Mouse (Mus musculus) liver, adult 2 months (tissue): ENCODE data around the gene E130309D02Rik.

ENCODE experiments used
- CTCF ChIP-seq: fragments of 200-500 bp; IDR thresholded peaks from 2 replicates; pipeline ENCODE4 v1.5.1; 2011; ENCODE audit warnings: low read depth, low read length, control low read depth
- POLR2A ChIP-seq: fragments of 200-500 bp; IDR thresholded peaks from 2 replicates; pipeline ENCODE4 v1.6.1; 2011; ENCODE audit warnings: low read length, control low read depth; ENCODE audit not compliant: insufficient read depth; ENCODE audit errors: extremely low read depth

- TF ChIP-seq CTCF (no peak), POLR2A (no peak)
Measured at GRCm38 (mm10) chr5:143252039-143252438, 63.1 kb downstream of the E130309D02Rik start.
